Mouse (Mus musculus): ENCODE data around the gene Sh3pxd2b.

GRCm38 (mm10) chr11:32367056-32367455, 19.4 kb downstream of the Sh3pxd2b start:
- TF ChIP-seq CTCF (IDR thresholded peaks at IDR 0.05; ENCODE audit: control insufficient read depth, insufficient read depth, insufficient read length) (no peak), MAX (IDR thresholded peaks at IDR 0.05) (no peak), USF1 (IDR thresholded peaks at IDR 0.05; ENCODE audit: low read depth) (no peak), MYOD1 (IDR thresholded peaks at IDR 0.05; ENCODE audit: control insufficient read depth, insufficient read length, low read depth) (no peak), MYOG (IDR thresholded peaks at IDR 0.05; ENCODE audit: control insufficient read depth, extremely low read depth, insufficient read length) (no peak), CEBPB (IDR thresholded peaks at IDR 0.05; ENCODE audit: low read depth) (no peak), FOSL1 (IDR thresholded peaks at IDR 0.05; ENCODE audit: insufficient read depth, low read length, poor library complexity, severe bottlenecking) (no peak)

All from C2C12 (cell line).